Mouse (Mus musculus) G1E-ER4 (cell line): Measurements from ENCODE around the gene 1810046K07Rik. TPM values are rescaled to one million over a fixed set of nuclear protein-coding genes. Genes with fewer than 3 reads are reported as not detected.

ENCODE experiments used
- GATA1 ChIP-seq: IDR thresholded peaks from one replicate; pipeline ENCODE4 v1.8.0; 2012; ENCODE audit warnings: low read length, inconsistent platforms
- polyA plus RNA-seq: library from polyadenylated mRNA; stranded (reverse); fragments of >175 nt; gene quantifications from 2 replicates; pipeline ENCODE4 v1.2.3, GENCODE M21; 2012

The 1810046K07Rik gene
- polyA plus RNA-seq, 1 experiment = not detected

DNA sequence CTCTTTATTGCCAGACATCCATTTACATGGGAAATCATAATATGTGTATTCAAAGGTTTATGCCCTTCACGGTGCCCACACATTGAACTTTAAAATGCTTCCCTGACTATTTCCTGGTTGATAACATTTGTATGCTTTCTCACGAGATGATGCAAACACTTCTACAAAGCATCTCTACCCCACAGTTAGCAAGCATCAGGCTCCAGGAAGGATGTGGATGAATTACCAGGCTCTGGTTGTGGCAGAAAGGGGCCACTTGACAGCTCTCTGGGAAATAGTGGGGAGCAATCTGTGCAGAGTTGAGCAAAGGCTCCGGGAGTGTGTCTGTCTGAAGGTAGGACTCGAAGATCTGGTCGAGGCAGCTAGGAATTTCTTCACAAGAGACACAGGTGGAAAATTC, 56.6 kb downstream of the 1810046K07Rik start:
- TF ChIP-seq GATA1 = no peak

DNA sequence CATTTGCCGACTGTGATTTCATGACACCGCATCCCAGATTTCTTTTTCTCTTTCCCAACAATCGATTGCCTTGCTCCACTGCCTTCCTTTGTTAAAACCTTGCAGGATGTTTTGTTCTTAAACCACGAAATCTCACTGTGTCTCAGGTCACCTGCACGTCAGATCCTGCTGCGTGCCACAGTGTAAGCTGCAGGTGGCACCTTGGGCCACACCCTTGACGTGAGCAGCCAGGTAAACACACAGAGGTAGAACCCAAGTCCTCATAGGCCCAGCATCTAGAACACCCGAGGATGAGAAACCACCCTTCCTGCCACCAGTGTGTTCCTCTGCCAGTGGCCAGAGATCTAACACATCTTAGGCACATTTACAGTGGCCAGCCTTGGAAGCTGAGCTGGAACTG, 57.6 kb downstream of the 1810046K07Rik start:
- TF ChIP-seq GATA1 = no peak

DNA sequence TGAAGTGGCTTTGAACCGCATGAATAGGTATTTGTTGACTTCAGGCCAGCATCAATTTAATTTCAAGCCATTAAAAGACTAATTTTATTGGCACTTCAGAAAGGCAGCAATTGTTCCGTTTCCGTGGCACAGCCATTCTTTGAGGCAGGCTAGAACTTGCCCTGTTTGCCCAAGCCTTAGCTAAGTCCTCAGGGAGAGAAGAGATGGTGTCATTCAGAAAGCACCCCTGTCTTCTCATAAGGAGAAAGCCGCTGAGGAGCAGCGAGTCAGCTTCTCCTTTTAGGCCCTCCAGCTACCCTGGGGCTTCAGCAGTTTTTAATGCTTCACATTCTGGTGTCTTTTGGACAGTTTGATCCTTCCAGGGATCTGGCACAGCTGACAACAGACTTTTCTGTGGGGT, 59.9 kb downstream of the 1810046K07Rik start:
- no peak for TF ChIP-seq GATA1

DNA sequence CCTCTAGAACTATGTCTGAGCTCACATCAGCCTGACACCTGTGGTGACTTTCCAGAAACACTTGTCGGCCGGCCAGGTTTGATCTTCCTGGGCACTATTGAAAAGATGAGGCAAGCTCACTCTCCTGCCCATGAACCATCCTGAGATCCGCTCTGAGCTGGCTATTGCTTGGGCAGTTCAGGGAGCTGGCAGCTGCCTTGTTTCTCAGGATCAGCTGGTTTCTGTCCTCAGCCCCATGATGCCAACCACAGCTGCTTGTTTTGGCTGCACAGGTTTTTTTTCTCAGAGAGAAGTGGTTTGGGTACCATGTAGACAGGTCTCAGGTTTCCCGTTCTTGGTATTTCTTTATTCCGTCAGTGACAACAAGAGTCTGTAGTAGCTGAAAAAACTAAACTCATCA, 70.3 kb downstream of the 1810046K07Rik start:
- no peak for TF ChIP-seq GATA1

DNA sequence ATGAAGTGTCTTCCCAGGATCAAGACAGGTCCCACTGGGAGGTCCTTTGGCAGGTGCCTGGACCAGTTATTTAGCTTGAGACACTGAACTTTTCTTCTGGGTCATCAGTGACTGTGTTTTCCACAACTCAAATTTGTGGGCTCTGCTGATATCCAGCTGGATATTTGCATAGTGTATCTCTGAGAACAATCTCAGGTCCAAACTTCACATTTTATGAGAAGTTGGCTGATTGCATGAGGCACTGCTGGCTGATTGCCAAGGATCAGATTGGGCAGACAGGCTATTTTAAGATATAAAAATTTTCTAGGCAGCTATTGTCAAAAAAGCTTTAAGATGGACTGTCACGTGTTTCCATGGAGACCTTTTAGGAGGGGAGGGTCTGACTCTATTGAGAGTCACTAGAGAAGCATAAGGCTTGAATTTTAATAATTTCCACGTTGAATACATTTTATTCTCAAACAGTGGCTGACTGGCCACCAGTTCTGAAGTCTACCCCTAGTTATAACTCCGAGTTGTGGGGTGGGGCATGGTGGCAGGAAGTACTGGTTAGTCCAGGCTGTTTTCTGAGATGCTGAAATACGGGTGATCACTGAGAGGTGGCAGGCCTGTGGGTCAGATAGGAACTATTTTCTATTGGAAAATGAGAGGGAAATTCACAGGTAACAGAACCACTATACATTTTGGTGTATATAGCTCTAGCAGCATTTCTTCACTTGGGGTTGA, 71.8 kb downstream of the 1810046K07Rik start:
- TF ChIP-seq GATA1 = no peak

Other genes with a start within 250 kb of the 1810046K07Rik start
- 0.13 and 0.18 TPM in 2 replicates for gene 4833427G06Rik, start 226.8 kb downstream of the 1810046K07Rik start, polyA plus RNA-seq
- gene Gm32742, start 163.4 kb downstream of the 1810046K07Rik start, polyA plus RNA-seq = 0.01 and 0.02 TPM in 2 replicates
- not detected in 2 replicates for gene Pou2af1, start 115.2 kb downstream of the 1810046K07Rik start, polyA plus RNA-seq
- gene Colca2, start 50.3 kb downstream of the 1810046K07Rik start, polyA plus RNA-seq = not detected in 2 replicates